In genomic region chr17:5196508-5196907, GRCm38 (mm10) we compare ENCODE assay signal across 24 mouse cellular contexts.
A peak's percentile ranks its signal among the peaks of the same experiment; 100 is the strongest.
DNase-seq lines count a peak whose midpoint lies in the region; ATAC-seq and TF ChIP-seq lines count a peak whose summit lies in the region.
"Had no signal": no experiment of that assay in that cellular context is flagged by ENCODE, and none has a peak within 500 bp of the region (broad histone marks: within the 10 kb centered on the region; RNA-seq: fewer than 3 reads in every experiment).

No protein-coding gene starts in this region.

- no peak for TF ChIP-seq POLR2A in bone marrow macrophage, adult 2 months (IDR thresholded peaks at IDR 0.05; ENCODE audit: borderline replicate concordance, low read depth, low read length)

- no peak overlapping the region for H3K9ac ChIP-seq in liver, postnatal 0 days (replicated peaks)
- H3K9ac ChIP-seq in liver, embryonic 13.5 days: no peak overlapping the region
- H3K9ac ChIP-seq in liver, embryonic 16.5 days (ENCODE audit: low read depth, low read length): no peak overlapping the region
- H3K9ac ChIP-seq in hindbrain, embryonic 13.5 days: no peak overlapping the region
- H3K9ac ChIP-seq: forebrain, postnatal 0 days; heart, embryonic 15.5 days; hindbrain, embryonic 14.5 days had no signal

- ATAC-seq in liver, postnatal 0 days: no peak
- peak; percentile 60 for ATAC-seq in liver, embryonic 13.5 days (ENCODE audit: low read depth)
- ATAC-seq in liver, embryonic 16.5 days (ENCODE audit: low read depth): peak; percentile 22; the same call in 1 of the 2 replicates
- ATAC-seq in hindbrain, embryonic 13.5 days (ENCODE audit: low FRiP score): no peak
- no peak for ATAC-seq in erythroblast, adult 5-6 weeks (replicated peaks; ENCODE audit: low FRiP score, poor library complexity, severe bottlenecking)
- ATAC-seq: forebrain, embryonic 14.5 days; forebrain, postnatal 0 days; hindbrain, postnatal 0 days had no signal

- no peaks in the 10 kb centered on the region for H3K27me3 ChIP-seq in liver, postnatal 0 days (ENCODE audit: insufficient read depth, low read length)
- no peaks in the 10 kb centered on the region for H3K27me3 ChIP-seq in liver, embryonic 13.5 days
- no peaks in the 10 kb centered on the region for H3K27me3 ChIP-seq in liver, embryonic 16.5 days (ENCODE audit: control insufficient read depth, insufficient read depth, low read depth, low read length)
- H3K27me3 ChIP-seq in hindbrain, embryonic 13.5 days: no peaks in the 10 kb centered on the region
- H3K27me3 ChIP-seq: heart, embryonic 15.5 days had no signal

- no peaks in the 10 kb centered on the region for H3K36me3 ChIP-seq in liver, postnatal 0 days (replicated peaks; ENCODE audit: insufficient read depth, low read length)
- no peaks in the 10 kb centered on the region for H3K36me3 ChIP-seq in liver, embryonic 13.5 days
- no peaks in the 10 kb centered on the region for H3K36me3 ChIP-seq in liver, embryonic 16.5 days (ENCODE audit: control insufficient read depth, insufficient read depth)
- no peaks in the 10 kb centered on the region for H3K36me3 ChIP-seq in hindbrain, embryonic 13.5 days
- H3K36me3 ChIP-seq: heart, embryonic 15.5 days; hindbrain, embryonic 10.5 days had no signal

- H3K9me3 ChIP-seq in liver, postnatal 0 days (ENCODE audit: low read length): no peaks in the 10 kb centered on the region
- no peaks in the 10 kb centered on the region for H3K9me3 ChIP-seq in liver, embryonic 13.5 days (replicated peaks)
- no peaks in the 10 kb centered on the region for H3K9me3 ChIP-seq in liver, embryonic 16.5 days (replicated peaks; ENCODE audit: control insufficient read depth, low read length)
- H3K9me3 ChIP-seq in hindbrain, embryonic 13.5 days: no peaks in the 10 kb centered on the region
- H3K9me3 ChIP-seq: G1E; heart, embryonic 15.5 days; hindbrain, embryonic 10.5 days had no signal

- DNase-seq in liver: peak; percentile 32
- no peak for DNase-seq in liver, postnatal 0 days
- DNase-seq in liver, embryonic 13.5 days: no peak
- no peak for DNase-seq in left cerebral cortex, postnatal 36 days (ENCODE audit: low spot score in 2 of 2)
- DNase-seq: adrenal gland, adult 2 months; adrenal gland, postnatal 14 days; cerebellum, adult 11-12 months; cerebellum, adult 8-10 months; forebrain, postnatal 0 days; gastrocnemius, adult 2 months; gastrocnemius, postnatal 14 days; heart, postnatal 10 days; heart, postnatal 36 days had no signal

- 43% methylated on average over 6 of the region's 6 CpGs for WGBS in liver, postnatal 0 days (ENCODE audit: insufficient replicate concordance)
- 23% methylated on average over 6 of the region's 6 CpGs for WGBS in liver, embryonic 13.5 days (ENCODE audit: insufficient replicate concordance)
- WGBS in liver, embryonic 16.5 days (ENCODE audit: insufficient replicate concordance): 28% methylated on average over 6 of the region's 6 CpGs
- 89% methylated on average over 6 of the region's 6 CpGs for WGBS in hindbrain, embryonic 13.5 days

- H3K4me2 ChIP-seq in liver, postnatal 0 days (ENCODE audit: low read depth, low read length): no peak overlapping the region
- no peak overlapping the region for H3K4me2 ChIP-seq in liver, embryonic 13.5 days
- H3K4me2 ChIP-seq in liver, embryonic 16.5 days (ENCODE audit: low read depth, low read length): no peak overlapping the region
- no peak overlapping the region for H3K4me2 ChIP-seq in hindbrain, embryonic 13.5 days
- H3K4me2 ChIP-seq: heart, embryonic 11.5 days; heart, embryonic 15.5 days; hindbrain, embryonic 14.5 days had no signal

- no peak for TF ChIP-seq CTCF in liver, postnatal 0 days (IDR thresholded peaks at IDR 0.05; ENCODE audit: low read depth)
- no peak for TF ChIP-seq CTCF in bone marrow macrophage, adult 2 months (IDR thresholded peaks at IDR 0.05; ENCODE audit: low read depth, low read length)

- H3K27ac ChIP-seq in liver, postnatal 0 days (ENCODE audit: low read depth): no peak overlapping the region
- peak overlapping the region; percentile 56 for H3K27ac ChIP-seq in bone marrow macrophage, adult 2 months (ENCODE audit: insufficient read depth, low read depth, low read length)
- no peak overlapping the region for H3K27ac ChIP-seq in liver, embryonic 13.5 days
- 0 out of 2 replicates have a peak overlapping the region, but pooled peaks have one; percentile 19 for H3K27ac ChIP-seq in liver, embryonic 16.5 days (ENCODE audit: low read length)
- H3K27ac ChIP-seq in hindbrain, embryonic 13.5 days: no peak overlapping the region
- H3K27ac ChIP-seq: heart, embryonic 15.5 days; hindbrain, embryonic 10.5 days; hindbrain, embryonic 14.5 days; hindbrain, postnatal 0 days had no signal

- H3K4me3 ChIP-seq in liver, postnatal 0 days (ENCODE audit: low read depth, low read length): no peak overlapping the region
- peak overlapping the region; percentile 71 for H3K4me3 ChIP-seq in bone marrow macrophage, adult 2 months (ENCODE audit: insufficient read depth, low read length)
- H3K4me3 ChIP-seq in liver, embryonic 13.5 days (replicated peaks): no peak overlapping the region
- H3K4me3 ChIP-seq in liver, embryonic 16.5 days (ENCODE audit: low read depth, low read length): no peak overlapping the region
- H3K4me3 ChIP-seq in hindbrain, embryonic 13.5 days: no peak overlapping the region
- H3K4me3 ChIP-seq: heart, embryonic 15.5 days; hindbrain, embryonic 10.5 days had no signal

- peaks cover 27% of the 10 kb centered on the region for H3K4me1 ChIP-seq in liver, postnatal 0 days (ENCODE audit: insufficient read depth)
- peaks cover 25% of the 10 kb centered on the region for H3K4me1 ChIP-seq in bone marrow macrophage, adult 2 months (ENCODE audit: control insufficient read depth, insufficient read depth, low read length)
- H3K4me1 ChIP-seq in liver, embryonic 13.5 days (replicated peaks): peaks cover 60% of the 10 kb centered on the region
- peaks cover 35% of the 10 kb centered on the region for H3K4me1 ChIP-seq in liver, embryonic 16.5 days (ENCODE audit: control insufficient read depth, low read depth, low read length)
- peaks cover 42% of the 10 kb centered on the region for H3K4me1 ChIP-seq in hindbrain, embryonic 13.5 days (replicated peaks)

- TF ChIP-seq EP300 in liver, postnatal 0 days (IDR thresholded peaks at IDR 0.05; ENCODE audit: low read depth): no peak

- intact Hi-C loops in left cerebral cortex, postnatal 36 days (cut with DNase I): no loop called here

Comparison
In these comparisons a context has a peak if more than half of its experiments do, and no peak if none do; other contexts are left out.
1. ATAC-seq: peak in liver, embryonic 13.5 days (single experiment) and liver, embryonic 16.5 days (single experiment); none in liver, postnatal 0 days (single experiment), hindbrain, embryonic 13.5 days (single experiment) and erythroblast, adult 5-6 weeks (single experiment).
2. H3K27ac ChIP-seq: peak in bone marrow macrophage, adult 2 months (single experiment) and liver, embryonic 16.5 days (single experiment); none in liver, postnatal 0 days (single experiment), liver, embryonic 13.5 days (single experiment) and hindbrain, embryonic 13.5 days (single experiment).